Mouse (Mus musculus): ENCODE results near the gene Klk6. TPM values are rescaled to one million over a fixed set of nuclear protein-coding genes. Genes with fewer than 3 reads are reported as not detected.

Klk6 gene
- total RNA-seq, 2 experiments from 2014 or later, result 2.0 TPM; not detected in 1

GRCm38 (mm10) chr7:43788096-43788495 lies 36.2 kb upstream of the Klk6 start:
- intact Hi-C loops (cut with DNase I), result loop anchor here (5.0 kb wide), 1 partner anchor 104 kb away; no protein-coding TSS in a partner anchor
- no peak for TF ChIP-seq CTCF (IDR thresholded peaks at IDR 0.05)
- no peak overlapping the region for H3K4me3 ChIP-seq
- H3K27ac ChIP-seq, result no peak overlapping the region
- DNase-seq (ENCODE audit: extremely low spot score in 1 of 2, low spot score in 2 of 2), result no peak

- intact Hi-C loops (cut with DNase I), result loop anchor here (5.0 kb wide), 1 partner anchor 103 kb away; no protein-coding TSS in a partner anchor
These were observed 35.0 kb upstream of the Klk6 start for GRCm38 (mm10) chr7:43789295-43789694.

GRCm38 (mm10) chr7:43791591-43791990 lies 32.7 kb upstream of the Klk6 start, which contains the start of gene Klk9:
Klk9 (plus strand) TSS chr7:43791891.
- no peak for TF ChIP-seq CTCF (IDR thresholded peaks at IDR 0.05)
- Histone ChIP-seq H3K4me3 (no peak within 1 kb of the TSS), H3K27ac (no peak within 1 kb of the TSS)
- DNase-seq (ENCODE audit: extremely low spot score in 1 of 2, low spot score in 2 of 2), result no peak
- intact Hi-C loops (cut with DNase I), result loop anchor here (5.0 kb wide), 1 partner anchor 81 kb away; no protein-coding TSS in a partner anchor

More at GRCm38 (mm10) chr7:43789295-43789694, 35.0 kb upstream of the Klk6 start:
- peak; percentile 49 for TF ChIP-seq CTCF (IDR thresholded peaks at IDR 0.05)
- DNase-seq (ENCODE audit: extremely low spot score in 1 of 2, low spot score in 2 of 2), result no peak
- Histone ChIP-seq H3K4me3 (no peak overlapping the region), H3K27ac (no peak overlapping the region)

- intact Hi-C loops (cut with DNase I), result no loop called here
- Histone ChIP-seq H3K27ac (no peak overlapping the region), H3K4me3 (peak overlapping the region; percentile 56)
- no peak for DNase-seq (ENCODE audit: extremely low spot score in 1 of 2, low spot score in 2 of 2)
- TF ChIP-seq CTCF (IDR thresholded peaks at IDR 0.05), result no peak
These were observed 27.9 kb upstream of the Klk6 start for GRCm38 (mm10) chr7:43796355-43796754.

GRCm38 (mm10) chr7:43797333-43797769 lies 26.9 kb upstream of the Klk6 start, which contains the start of gene Klk8:
Klk8 (plus strand) TSS chr7:43797577.
- intact Hi-C loops (cut with DNase I), result no loop called here
- no peak for TF ChIP-seq CTCF (IDR thresholded peaks at IDR 0.05)
- DNase-seq (ENCODE audit: extremely low spot score in 1 of 2, low spot score in 2 of 2), result no peak
- Histone ChIP-seq H3K27ac (no peak within 1 kb of the TSS), H3K4me3 (peak within 1 kb of the TSS; percentile 56)

GRCm38 (mm10) chr7:43797844-43798462 lies 26.3 kb upstream of the Klk6 start:
- Histone ChIP-seq H3K27ac (no peak overlapping the region), H3K4me3 (peak overlapping the region; percentile 56; the same call in 1 of the 2 replicates)
- TF ChIP-seq CTCF (IDR thresholded peaks at IDR 0.05), result no peak
- DNase-seq (ENCODE audit: extremely low spot score in 1 of 2, low spot score in 2 of 2), result no peak
- intact Hi-C loops (cut with DNase I), result no loop called here

- TF ChIP-seq CTCF (IDR thresholded peaks at IDR 0.05), result no peak
- no peak overlapping the region for H3K4me3 ChIP-seq
- intact Hi-C loops (cut with DNase I), result no loop called here
- no peak overlapping the region for H3K27ac ChIP-seq
- no peak for DNase-seq (ENCODE audit: extremely low spot score in 1 of 2, low spot score in 2 of 2)
These were observed 24.4 kb upstream of the Klk6 start for GRCm38 (mm10) chr7:43799876-43800275.

- no peak for DNase-seq (ENCODE audit: extremely low spot score in 1 of 2, low spot score in 2 of 2)
These were observed 13.3 kb upstream of the Klk6 start, which contains the start of gene Klk7 for GRCm38 (mm10) chr7:43810994-43811393. Klk7 (plus strand) TSS chr7:43811294.

GRCm38 (mm10) chr7:43815211-43815610 lies 9.1 kb upstream of the Klk6 start:
- intact Hi-C loops (cut with DNase I), result no loop called here
- no peak overlapping the region for H3K27ac ChIP-seq
- DNase-seq (ENCODE audit: extremely low spot score in 1 of 2, low spot score in 2 of 2), result no peak
- no peak overlapping the region for H3K4me3 ChIP-seq
- no peak for TF ChIP-seq CTCF (IDR thresholded peaks at IDR 0.05)

More at GRCm38 (mm10) chr7:43810994-43811393, 13.3 kb upstream of the Klk6 start, which contains the start of gene Klk7:
- Histone ChIP-seq H3K27ac (no peak within 1 kb of the TSS), H3K4me3 (no peak within 1 kb of the TSS)
- no peak for TF ChIP-seq CTCF (IDR thresholded peaks at IDR 0.05)
- intact Hi-C loops (cut with DNase I), result no loop called here

- DNase-seq (ENCODE audit: extremely low spot score in 1 of 2, low spot score in 2 of 2), result no peak
- no peak for TF ChIP-seq CTCF (IDR thresholded peaks at IDR 0.05)
- H3K27ac ChIP-seq, result no peak overlapping the region
- H3K4me3 ChIP-seq, result no peak overlapping the region
- intact Hi-C loops (cut with DNase I), result no loop called here
These were observed 7.6 kb upstream of the Klk6 start for GRCm38 (mm10) chr7:43816746-43817145.

GRCm38 (mm10) chr7:43821581-43821980 lies 2.7 kb upstream of the Klk6 start:
- TF ChIP-seq CTCF (IDR thresholded peaks at IDR 0.05), result no peak
- intact Hi-C loops (cut with DNase I), result no loop called here
- Histone ChIP-seq H3K4me3 (no peak overlapping the region), H3K27ac (no peak overlapping the region)
- DNase-seq (ENCODE audit: extremely low spot score in 1 of 2, low spot score in 2 of 2), result no peak

- H3K27ac ChIP-seq, result no peak overlapping the region
- intact Hi-C loops (cut with DNase I), result no loop called here
- no peak for TF ChIP-seq CTCF (IDR thresholded peaks at IDR 0.05)
- DNase-seq (ENCODE audit: extremely low spot score in 1 of 2, low spot score in 2 of 2), result no peak
- H3K4me3 ChIP-seq, result no peak overlapping the region
These were observed 1.8 kb downstream of the Klk6 start for GRCm38 (mm10) chr7:43826056-43826455.

GRCm38 (mm10) chr7:43827706-43828105 lies 3.4 kb downstream of the Klk6 start:
- no peak overlapping the region for H3K4me3 ChIP-seq
- DNase-seq (ENCODE audit: extremely low spot score in 1 of 2, low spot score in 2 of 2), result no peak
- TF ChIP-seq CTCF (IDR thresholded peaks at IDR 0.05), result no peak
- intact Hi-C loops (cut with DNase I), result no loop called here
- H3K27ac ChIP-seq, result no peak overlapping the region
